Mouse (Mus musculus): ENCODE measurements around the gene Prdm11.

DNA sequence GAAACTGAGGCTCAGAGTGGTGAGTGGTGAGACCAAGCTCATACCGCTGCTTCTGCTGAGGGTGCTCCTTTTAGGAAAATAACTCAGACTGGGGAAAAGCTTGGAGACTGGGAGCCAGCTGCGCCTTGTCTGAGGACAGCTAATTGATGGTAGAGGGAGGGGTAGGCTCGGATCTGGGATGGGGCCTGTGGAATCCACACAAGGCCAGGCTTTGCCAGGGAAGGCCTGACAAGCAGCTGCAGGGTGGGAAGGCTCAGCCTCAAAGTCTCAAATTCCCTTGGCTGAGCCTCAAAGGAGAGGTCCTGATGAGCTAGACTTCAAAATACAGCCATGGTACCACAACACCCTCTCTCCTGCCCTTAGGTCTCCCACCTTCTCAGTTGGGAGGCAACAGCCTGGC is 36.9 kb upstream of the Prdm11 start:
- TF ChIP-seq CTCF (IDR thresholded peaks at IDR 0.05; ENCODE audit: control insufficient read depth, insufficient read depth, low read length) (no peak), POLR2A (IDR thresholded peaks at IDR 0.05; ENCODE audit: borderline replicate concordance, control insufficient read depth, low read depth, low read length) (no peak)
